Mouse (Mus musculus) liver, embryonic 16.5 days (tissue): Measurements from ENCODE around the gene Creg2. TPM values are rescaled to one million over a fixed set of nuclear protein-coding genes. Genes with fewer than 3 reads are reported as not detected.

ENCODE experiments used
- ATAC-seq: fragments of 200-750 bp; cut with Nextera tagmentation; 2 replicates; pipeline ENCODE4 v1.8.0; 2017; ENCODE audit warnings: low read depth, mild to moderate bottlenecking, moderate number of reproducible peaks, moderate library complexity
- H3K27ac ChIP-seq: fragments of 300-500 bp; sonication (generic); 2 replicates; pipeline ENCODE4 v1.5.1; 2014; ENCODE audit warnings: mild to moderate bottlenecking, low read length
- H3K27me3 ChIP-seq: fragments of 300-500 bp; sonication (generic); 2 replicates; pipeline ENCODE4 v1.6.1; 2014; ENCODE audit warnings: low read depth, low read length, mixed read lengths; ENCODE audit not compliant: control insufficient read depth, insufficient read depth
- H3K36me3 ChIP-seq: fragments of 300-500 bp; sonication (generic); 2 replicates; pipeline ENCODE4 v1.6.1; 2014; ENCODE audit warnings: mild to moderate bottlenecking; ENCODE audit not compliant: control insufficient read depth, insufficient read depth
- H3K4me1 ChIP-seq: fragments of 300-500 bp; sonication (generic); 2 replicates; pipeline ENCODE4 v1.6.1; 2014; ENCODE audit warnings: low read depth, low read length, mixed read lengths; ENCODE audit not compliant: control insufficient read depth
- H3K4me2 ChIP-seq: fragments of 300-500 bp; sonication (generic); 2 replicates; pipeline ENCODE4 v1.6.1; 2014; ENCODE audit warnings: low read depth, low read length, mixed read lengths
- H3K4me3 ChIP-seq: fragments of 300-500 bp; sonication (generic); 2 replicates; pipeline ENCODE4 v1.5.1; 2014; ENCODE audit warnings: low read depth, mild to moderate bottlenecking, low read length
- H3K9ac ChIP-seq: fragments of 300-500 bp; sonication (generic); 2 replicates; pipeline ENCODE4 v1.6.1; 2014; ENCODE audit warnings: low read depth, low read length
- H3K9me3 ChIP-seq: fragments of 300-500 bp; sonication (generic); replicated peaks from 2 replicates; pipeline ENCODE4 v1.6.1; 2016; ENCODE audit warnings: low read length; ENCODE audit not compliant: control insufficient read depth
- WGBS: fragments of 180-500 bp; shearing (Covaris S2); extraction: QIAGEN DNeasy Blood & Tissue Kit; methylation state at CpG from one replicate; pipeline ENCODE4 v1.1.7; 2014; ENCODE audit not compliant: insufficient replicate concordance; 5-methylcytosine and 5-hydroxymethylcytosine counted together
- polyA plus RNA-seq: library from polyadenylated mRNA; unstranded; fragments of >200 nt; fragmentation: Nextera tagmentation; extraction: Ambion mirVana; gene quantifications from 2 replicates; pipeline ENCODE4 v1.2.1, GENCODE M21; 2015

The Creg2 gene
- polyA plus RNA-seq, 1 experiment from 2014 or later = not detected

DNA sequence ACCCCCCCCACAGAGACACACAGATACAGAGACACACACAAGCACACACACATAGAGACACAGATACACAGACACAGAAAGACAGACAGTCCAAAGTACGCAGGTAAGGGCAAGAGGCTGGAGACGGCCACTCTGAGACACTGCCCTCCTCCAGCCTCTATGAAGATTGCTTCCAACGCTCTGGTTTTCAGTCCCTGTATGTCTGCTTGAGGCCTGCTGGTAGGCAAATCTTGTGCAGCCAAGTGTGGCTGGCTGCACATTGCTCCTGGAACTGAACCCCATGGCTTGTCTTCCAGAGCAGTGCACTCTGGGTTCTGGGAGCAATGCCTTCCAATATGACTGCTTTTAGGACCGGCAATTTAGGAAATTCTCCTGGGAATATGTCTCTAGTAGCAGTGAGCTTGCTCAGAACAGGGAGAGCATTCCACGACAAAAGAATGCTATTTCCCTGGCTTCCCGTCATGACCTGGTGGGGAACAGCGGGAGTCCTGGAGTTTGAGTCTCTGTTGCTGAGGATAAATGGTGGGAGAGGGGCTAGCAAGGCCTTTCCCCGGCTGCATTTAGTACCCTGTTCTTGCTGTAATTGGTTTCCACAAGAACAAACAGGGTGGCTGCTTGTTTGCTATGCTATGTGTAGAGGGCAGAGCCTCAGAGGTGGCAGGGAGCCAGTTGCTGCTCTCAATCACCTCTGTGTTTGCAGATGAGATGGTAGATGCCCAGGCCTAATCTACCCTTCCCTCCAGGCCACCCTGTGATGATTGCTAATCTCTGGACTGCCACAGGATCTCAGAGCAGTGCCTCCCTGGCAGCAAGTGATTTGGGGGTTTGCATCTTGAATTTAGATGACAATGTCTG lies 5.1 kb downstream of the Creg2 start:
- 61% methylated on average over 8 of the region's 8 CpGs for whole genome bisulfite sequencing

DNA sequence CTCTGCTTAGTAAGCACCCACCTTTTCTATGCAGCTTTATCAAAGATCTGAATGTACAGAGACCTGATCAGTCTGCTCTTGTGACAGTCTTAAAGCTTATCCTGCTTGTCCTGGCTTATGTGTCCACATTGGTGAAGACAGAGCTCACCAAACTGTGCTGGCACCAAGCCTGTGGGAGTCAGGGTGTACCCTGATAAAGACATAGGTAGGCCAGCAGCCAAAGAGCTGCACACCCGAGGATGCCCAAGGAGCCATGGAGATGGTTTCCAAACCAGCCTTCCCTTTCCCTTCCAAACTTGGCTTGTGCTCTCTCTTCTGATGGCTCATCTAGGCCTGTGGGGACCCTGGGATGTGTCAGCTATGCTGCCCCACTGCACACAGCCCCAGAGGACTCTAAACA lies 6.9 kb downstream of the Creg2 start:
- Histone ChIP-seq H3K36me3 (no peaks in the 10 kb centered on the region), H3K4me2 (no peak overlapping the region), H3K4me1 (no peaks in the 10 kb centered on the region), H3K27me3 (peaks cover 8% of the 10 kb centered on the region), H3K9me3 (no peaks in the 10 kb centered on the region), H3K4me3 (no peak overlapping the region), H3K9ac (no peak overlapping the region), H3K27ac (no peak overlapping the region)
- 37% methylated on average over 1 of the region's 1 CpGs for WGBS
- no peak for ATAC-seq

More for the DNA sequence above, 5.1 kb downstream of the Creg2 start:
- no peak overlapping the region for H3K27ac ChIP-seq
- H3K27me3 ChIP-seq = peaks cover 24% of the 10 kb centered on the region
- H3K4me3 ChIP-seq = no peak overlapping the region
- no peak overlapping the region for H3K9ac ChIP-seq
- no peaks in the 10 kb centered on the region for H3K4me1 ChIP-seq
- no peaks in the 10 kb centered on the region for H3K36me3 ChIP-seq
- no peaks in the 10 kb centered on the region for H3K9me3 ChIP-seq
- H3K4me2 ChIP-seq = no peak overlapping the region
- ATAC-seq = no peak

DNA sequence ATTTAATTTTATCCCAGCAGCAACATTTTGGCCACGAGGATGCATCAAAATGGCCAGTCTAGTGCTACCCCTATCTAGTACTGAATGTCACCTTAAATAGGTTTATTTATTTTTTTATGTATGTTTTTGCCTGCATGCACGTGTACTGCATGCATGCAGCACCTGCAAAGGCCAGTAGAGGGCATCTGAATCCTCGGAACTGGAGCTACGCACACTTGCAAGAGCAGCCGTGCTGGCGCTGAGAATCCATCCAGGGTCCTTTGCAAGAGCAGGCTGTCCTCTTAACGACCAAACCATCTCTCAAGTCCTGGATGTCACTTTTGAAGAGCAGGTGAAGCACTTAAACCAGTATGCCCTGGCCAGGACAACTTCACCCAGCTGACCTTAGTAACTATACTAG lies 9.6 kb downstream of the Creg2 start:
- no peak for ATAC-seq
- Histone ChIP-seq H3K27me3 (no peaks in the 10 kb centered on the region), H3K4me2 (no peak overlapping the region), H3K36me3 (no peaks in the 10 kb centered on the region), H3K4me3 (no peak overlapping the region), H3K9me3 (no peaks in the 10 kb centered on the region), H3K9ac (no peak overlapping the region), H3K27ac (no peak overlapping the region), H3K4me1 (no peaks in the 10 kb centered on the region; the same call in 1 of the 2 replicates)
- WGBS = 73% methylated on average over 7 of the region's 7 CpGs

DNA sequence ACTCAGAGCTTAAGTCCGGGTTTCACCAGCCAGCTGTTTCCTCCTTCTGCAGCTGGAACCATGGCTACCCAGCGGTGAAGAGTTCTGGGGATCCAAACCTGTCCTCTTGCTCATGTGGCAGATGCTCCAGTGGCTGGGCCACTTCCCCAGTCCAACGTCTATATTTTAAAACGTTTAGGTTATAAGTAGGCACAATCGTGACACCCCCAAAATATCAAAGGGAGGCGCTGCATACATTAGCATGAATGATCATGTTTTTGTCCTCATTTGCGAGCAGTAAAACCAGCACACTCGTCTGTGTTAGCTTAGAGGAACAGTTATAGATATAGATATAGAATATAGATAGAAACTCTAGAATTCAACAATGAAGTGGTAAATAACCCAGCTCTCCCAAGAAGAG lies 14.1 kb downstream of the Creg2 start:
- H3K27me3 ChIP-seq = no peaks in the 10 kb centered on the region
- H3K36me3 ChIP-seq = no peaks in the 10 kb centered on the region
- 35% methylated on average over 8 of the region's 8 CpGs for WGBS
- no peak overlapping the region for H3K9ac ChIP-seq
- H3K4me2 ChIP-seq = no peak overlapping the region
- H3K4me1 ChIP-seq = no peaks in the 10 kb centered on the region; the same call in 1 of the 2 replicates
- no peak overlapping the region for H3K27ac ChIP-seq
- H3K9me3 ChIP-seq = no peaks in the 10 kb centered on the region
- no peak for ATAC-seq
- no peak overlapping the region for H3K4me3 ChIP-seq

DNA sequence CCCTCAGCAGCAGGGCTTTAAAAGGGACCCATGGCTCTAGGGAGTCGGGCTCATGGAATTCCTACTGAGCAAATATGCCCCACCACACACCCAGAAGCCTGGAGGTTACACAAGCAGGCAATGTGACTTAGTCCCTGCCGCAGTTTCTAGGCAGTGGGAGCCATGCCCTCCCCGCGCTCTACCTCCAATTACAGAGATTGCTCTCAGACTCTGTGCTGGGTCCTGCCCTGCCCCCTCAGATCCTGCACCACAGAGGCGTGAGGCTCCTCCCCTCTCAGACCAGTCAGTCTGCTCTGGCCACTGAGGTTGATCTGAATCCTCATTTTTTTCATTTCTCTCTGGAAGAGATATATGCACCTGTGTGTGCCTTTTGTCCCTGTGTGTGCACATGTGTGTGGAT lies 14.6 kb downstream of the Creg2 start:
- 10% methylated on average over 5 of the region's 5 CpGs for WGBS
- Histone ChIP-seq H3K36me3 (no peaks in the 10 kb centered on the region), H3K27ac (no peak overlapping the region), H3K4me2 (no peak overlapping the region), H3K4me3 (no peak overlapping the region), H3K4me1 (no peaks in the 10 kb centered on the region; the same call in 1 of the 2 replicates), H3K9me3 (no peaks in the 10 kb centered on the region), H3K27me3 (no peaks in the 10 kb centered on the region), H3K9ac (no peak overlapping the region)
- ATAC-seq = peak; percentile 51; the same call in 1 of the 2 replicates

DNA sequence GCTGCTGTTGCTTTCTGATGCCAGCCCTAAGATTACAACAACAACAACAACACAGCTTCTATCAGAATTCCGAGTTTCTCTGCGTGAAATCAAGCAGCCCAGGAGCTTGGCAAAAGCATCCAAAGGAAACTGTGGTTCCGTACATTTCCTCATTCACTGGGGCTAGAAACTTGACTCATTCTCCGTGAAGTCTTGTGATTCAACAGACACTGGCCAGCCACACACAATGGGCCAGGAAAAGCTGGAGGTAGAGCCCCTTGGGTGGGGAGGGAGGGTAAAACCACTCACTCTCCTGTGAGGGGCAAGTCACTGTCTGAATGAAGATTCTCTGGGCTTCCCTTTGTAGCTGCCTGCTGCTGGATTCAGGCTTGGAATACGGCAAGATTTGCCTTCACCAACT lies 15.1 kb downstream of the Creg2 start:
- H3K27ac ChIP-seq = no peak overlapping the region
- H3K9ac ChIP-seq = no peak overlapping the region
- H3K36me3 ChIP-seq = no peaks in the 10 kb centered on the region
- H3K4me2 ChIP-seq = no peak overlapping the region
- H3K4me1 ChIP-seq = no peaks in the 10 kb centered on the region; the same call in 1 of the 2 replicates
- 15% methylated on average over 5 of the region's 5 CpGs for WGBS
- H3K4me3 ChIP-seq = no peak overlapping the region
- H3K9me3 ChIP-seq = no peaks in the 10 kb centered on the region
- no peaks in the 10 kb centered on the region for H3K27me3 ChIP-seq
- no peak for ATAC-seq

DNA sequence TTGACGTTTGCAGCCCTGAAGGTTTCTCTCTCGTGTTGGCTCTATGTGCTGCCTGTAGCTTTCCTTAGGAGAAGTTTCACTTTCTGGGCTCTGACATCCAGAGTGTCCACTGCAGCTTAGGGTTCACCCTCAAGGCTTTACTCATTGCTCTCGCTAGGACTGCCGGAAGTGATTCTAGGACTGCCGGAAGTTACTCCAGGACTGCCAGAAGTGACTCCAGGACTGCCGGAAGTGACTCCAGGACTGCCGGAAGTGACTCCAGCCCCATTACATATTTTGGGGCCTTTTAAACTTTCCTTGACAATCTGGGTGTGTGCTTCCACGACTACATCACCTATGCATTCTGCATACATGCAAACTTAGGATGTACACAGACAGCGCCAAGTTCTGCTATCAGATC lies 22.7 kb downstream of the Creg2 start:
- Histone ChIP-seq H3K27ac (no peak overlapping the region), H3K9ac (no peak overlapping the region), H3K9me3 (no peaks in the 10 kb centered on the region), H3K27me3 (no peaks in the 10 kb centered on the region), H3K36me3 (no peaks in the 10 kb centered on the region), H3K4me2 (no peak overlapping the region), H3K4me1 (no peaks in the 10 kb centered on the region), H3K4me3 (no peak overlapping the region)
- 66% methylated on average over 9 of the region's 9 CpGs for WGBS
- no peak for ATAC-seq

DNA sequence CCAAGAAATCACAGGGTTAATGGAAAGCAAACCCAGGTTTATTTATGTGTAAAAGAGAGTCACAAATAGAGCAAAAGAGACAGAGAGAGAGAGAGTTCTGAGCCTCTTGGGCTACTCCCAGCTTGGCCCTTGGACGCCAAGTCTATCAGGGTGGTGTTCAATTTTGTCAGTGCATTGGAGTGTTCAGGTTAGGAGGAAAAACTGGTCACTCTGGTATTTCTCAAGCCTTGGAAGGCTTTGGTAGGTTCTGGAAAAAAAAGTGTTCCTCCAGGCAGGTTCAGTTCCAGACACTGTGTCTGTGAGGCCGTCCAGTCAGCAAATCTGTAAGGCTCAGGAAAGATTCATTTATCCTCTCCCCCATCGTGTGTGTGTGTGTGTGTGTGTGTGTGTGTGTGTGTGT lies 25.8 kb downstream of the Creg2 start:
- WGBS = 50% methylated on average over 3 of the region's 3 CpGs
- H3K27me3 ChIP-seq = no peaks in the 10 kb centered on the region
- H3K36me3 ChIP-seq = no peaks in the 10 kb centered on the region
- H3K9ac ChIP-seq = no peak overlapping the region
- H3K4me2 ChIP-seq = no peak overlapping the region
- no peak overlapping the region for H3K27ac ChIP-seq
- no peak for ATAC-seq
- H3K9me3 ChIP-seq = no peaks in the 10 kb centered on the region
- H3K4me3 ChIP-seq = no peak overlapping the region
- H3K4me1 ChIP-seq = no peaks in the 10 kb centered on the region

DNA sequence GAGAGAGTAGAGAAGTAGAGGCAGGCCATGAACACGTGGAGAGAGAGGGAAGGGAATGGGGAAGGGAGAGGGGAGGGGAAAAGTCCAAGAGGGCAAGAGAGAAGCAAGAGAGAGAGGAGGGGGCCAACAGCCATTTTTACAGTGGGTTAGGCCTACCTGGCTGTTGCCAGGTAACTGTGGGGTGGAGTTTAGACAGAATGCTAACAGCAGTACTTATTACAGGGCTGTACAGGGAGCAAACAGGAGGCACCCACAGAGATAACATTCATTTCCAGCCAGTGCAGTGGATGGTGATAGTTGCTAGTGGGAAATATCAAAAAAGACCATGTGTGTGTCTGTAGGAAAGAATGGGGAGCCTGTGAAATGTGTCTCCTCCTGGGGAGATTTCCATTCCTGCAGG lies 27.5 kb downstream of the Creg2 start:
- no peaks in the 10 kb centered on the region for H3K4me1 ChIP-seq
- no peaks in the 10 kb centered on the region for H3K9me3 ChIP-seq
- WGBS = 52% methylated on average over 1 of the region's 1 CpGs
- H3K36me3 ChIP-seq = no peaks in the 10 kb centered on the region
- no peak overlapping the region for H3K27ac ChIP-seq
- no peak overlapping the region for H3K4me3 ChIP-seq
- H3K27me3 ChIP-seq = no peaks in the 10 kb centered on the region
- no peak for ATAC-seq
- H3K4me2 ChIP-seq = no peak overlapping the region
- no peak overlapping the region for H3K9ac ChIP-seq
